Mouse (Mus musculus) heart, postnatal 14 days (tissue): ENCODE results near the gene Ago1. TPM values are rescaled to one million over a fixed set of nuclear protein-coding genes. Genes with fewer than 3 reads are reported as not detected.

ENCODE experiments used
- DNase-seq, 2 experiments: peaks; one replicate each; pipeline ENCODE4 v3.0.0; 2021 to 2022
- intact Hi-C: fragments of 180-260 bp; cut with DNase I; formaldehyde crosslinking; loops from one replicate; pipeline ENCODE4 v1.15.1; 2025
- long read RNA-seq, 2 experiments: library from polyadenylated mRNA; stranded (forward); transcript quantifications; one replicate each; pipeline ENCODE4 v2.0.0; 2021
- total RNA-seq, 2 experiments: library from RNA; stranded (reverse); gene quantifications; 2 replicates each; pipeline ENCODE4 v1.2.3; 2021

Ago1 gene
- total RNA-seq: 10 to 100 TPM; 15.0 to 15.6 TPM
- long read RNA-seq, experiment 1, partial matches to known transcripts: 0 of 3 reads
- long read RNA-seq, experiment 1, other reads (novel, unspliced or antisense): 3 of 3 reads
- long read RNA-seq, experiment 2, partial matches to known transcripts: 0 of 2 reads
- long read RNA-seq, experiment 2, other reads (novel, unspliced or antisense): 2 of 2 reads

DNA sequence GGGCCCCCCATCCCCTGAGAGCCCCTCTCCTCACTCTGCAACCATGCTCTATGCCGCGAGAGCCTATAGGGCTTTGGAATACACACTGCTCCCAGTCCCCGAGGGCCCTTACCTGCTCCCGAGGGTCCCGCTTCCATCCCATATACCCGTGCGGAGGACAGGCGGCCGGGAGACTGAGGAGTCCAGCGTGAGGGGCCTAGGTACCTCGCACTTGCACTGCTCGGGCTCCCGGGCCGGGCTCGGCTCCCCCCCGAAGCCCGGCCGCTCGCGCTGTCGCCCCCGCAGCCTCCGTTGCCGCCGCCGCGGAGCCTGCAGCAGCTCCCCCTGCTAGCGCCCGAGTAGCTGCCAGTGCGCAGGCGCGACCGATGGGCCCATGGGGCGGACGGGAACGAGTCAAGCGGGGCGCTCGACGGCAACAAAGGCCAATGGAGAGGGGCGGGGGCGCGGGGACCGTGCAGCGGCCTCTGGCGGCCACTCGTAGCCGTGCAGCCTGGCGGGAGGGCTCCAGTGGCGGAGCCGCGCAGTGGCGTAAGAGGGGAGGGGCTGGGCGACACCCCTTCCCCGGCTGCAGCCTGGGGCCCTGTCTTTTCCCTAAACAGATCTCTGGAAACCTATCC lies at the start of gene Ago1:
TSS of gene Ago1 (minus strand) at position 299 of the 617 bp plus-strand sequence.
- intact Hi-C loops: loop anchor here (2.0 kb wide), 1 partner anchor 38 kb away; no protein-coding TSS in a partner anchor
- DNase-seq: peak; percentile 98

DNA sequence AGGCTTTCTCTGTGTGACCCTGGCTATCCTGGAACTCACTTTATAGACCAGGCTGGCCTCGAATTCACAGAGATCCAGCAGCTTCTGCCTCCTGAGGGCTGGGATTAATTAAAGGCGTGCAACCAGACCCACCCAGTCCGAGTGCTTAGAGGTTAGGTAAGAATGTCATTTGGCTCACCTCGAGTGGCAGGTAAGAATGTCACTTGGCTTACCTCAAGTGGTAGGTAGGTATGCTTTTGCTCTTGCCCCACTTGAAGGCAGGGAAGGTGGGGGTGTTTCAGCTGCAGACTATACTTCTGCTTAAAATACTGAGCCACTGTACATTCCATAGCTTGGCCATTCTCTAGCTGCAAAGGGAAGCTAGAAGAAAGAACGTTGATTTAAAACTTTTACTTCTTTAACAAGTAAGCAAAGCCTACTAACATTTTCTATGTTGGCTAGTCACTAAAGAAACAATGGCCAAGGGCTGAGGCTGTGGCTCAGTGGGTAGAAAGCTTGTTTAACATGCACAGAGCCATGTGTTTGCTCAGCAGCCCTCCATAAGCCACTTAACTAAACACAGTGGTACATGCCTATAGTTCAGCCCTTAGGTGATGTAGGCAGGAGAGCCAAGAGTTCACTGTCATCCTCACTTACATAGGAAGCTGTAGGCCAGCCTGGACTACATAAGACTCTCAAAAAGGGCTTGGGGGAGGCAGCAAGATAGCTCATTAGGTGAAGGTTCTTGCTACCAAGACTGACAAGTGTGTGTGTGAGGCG lies 44.1 kb upstream of the Ago1 start:
- intact Hi-C loops: no loop called here
- no peak for DNase-seq

DNA sequence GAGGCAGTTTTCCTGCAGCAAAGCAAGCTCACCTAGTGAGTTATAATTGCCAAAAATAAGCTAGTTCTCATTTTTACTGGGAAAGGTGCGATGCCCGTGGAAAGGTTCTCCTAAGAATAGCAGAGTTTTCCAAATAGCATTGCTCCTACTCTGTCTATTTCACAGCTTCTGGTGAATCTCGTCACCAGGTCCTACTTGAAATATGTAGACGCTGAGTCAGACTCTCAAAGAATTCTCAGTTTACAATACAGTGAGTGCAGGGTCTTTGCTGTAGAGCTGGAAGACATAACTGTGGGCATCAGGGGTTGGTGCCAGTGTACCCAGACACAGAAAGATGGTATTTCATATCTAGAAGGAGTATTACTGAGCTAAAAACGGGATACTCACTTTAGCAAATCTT lies 42.6 kb upstream of the Ago1 start:
- intact Hi-C loops: no loop called here

GRCm38 (mm10) chr4:126509072-126509471 lies 40.7 kb upstream of the Ago1 start:
- intact Hi-C loops: no loop called here
- no peak for DNase-seq

More for the DNA sequence above, 42.6 kb upstream of the Ago1 start:
- DNase-seq: no peak

- intact Hi-C loops: no loop called here
- DNase-seq: no peak
Measured at GRCm38 (mm10) chr4:126508110-126508899, 39.9 kb upstream of the Ago1 start.

GRCm38 (mm10) chr4:126502977-126503309 lies 34.6 kb upstream of the Ago1 start:
- intact Hi-C loops: no loop called here
- no peak for DNase-seq

GRCm38 (mm10) chr4:126502141-126502976 lies 34.0 kb upstream of the Ago1 start:
- DNase-seq: peak; percentile 6 to 16
- intact Hi-C loops: no loop called here

GRCm38 (mm10) chr4:126498601-126499000 lies 30.2 kb upstream of the Ago1 start:
- intact Hi-C loops: no loop called here
- DNase-seq: no peak

- DNase-seq: no peak
- intact Hi-C loops: no loop called here
Measured at GRCm38 (mm10) chr4:126496963-126497362, 28.6 kb upstream of the Ago1 start.

DNA sequence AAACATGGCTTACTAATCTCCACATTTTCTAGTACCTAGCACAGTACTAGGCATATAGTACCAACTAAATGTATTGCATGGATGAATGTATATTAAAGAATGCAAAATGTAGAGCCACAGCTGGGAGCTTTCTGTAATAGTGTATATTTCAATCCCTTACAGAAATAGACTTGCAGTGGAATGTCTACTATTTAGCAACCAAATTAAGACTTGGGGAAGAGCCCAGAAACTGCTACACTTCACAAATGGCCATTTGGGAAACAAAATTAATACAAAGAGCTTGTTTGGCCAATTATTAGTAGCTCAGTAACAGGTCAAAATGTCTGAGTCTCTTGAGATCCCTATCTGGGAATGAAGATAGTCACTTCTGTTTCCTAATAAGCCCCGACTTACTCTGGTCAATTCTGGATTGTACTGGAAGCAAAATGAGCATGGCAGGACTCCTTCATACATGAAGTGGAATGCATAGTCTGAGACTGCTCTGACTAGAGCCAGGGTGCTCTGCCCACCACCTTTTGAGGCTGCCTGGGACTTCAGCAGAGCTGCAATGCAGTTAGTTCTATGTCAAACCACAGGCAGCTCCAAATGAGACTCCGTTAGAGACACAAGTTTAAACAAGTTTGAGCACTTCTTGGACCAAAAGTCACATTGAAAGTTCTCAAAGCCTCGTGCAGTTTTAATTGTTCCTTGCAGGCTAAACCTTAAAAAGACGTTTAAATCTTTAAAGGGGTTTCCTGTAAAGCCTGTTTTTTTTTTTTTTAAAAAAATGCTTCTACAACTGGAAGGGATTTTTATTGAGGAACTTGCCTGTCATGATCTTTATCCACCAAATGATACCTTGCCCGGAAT lies 27.8 kb upstream of the Ago1 start:
- no peak for DNase-seq
- intact Hi-C loops: no loop called here

- DNase-seq: no peak
- intact Hi-C loops: no loop called here
Measured at GRCm38 (mm10) chr4:126495453-126495852, 27.1 kb upstream of the Ago1 start.

DNA sequence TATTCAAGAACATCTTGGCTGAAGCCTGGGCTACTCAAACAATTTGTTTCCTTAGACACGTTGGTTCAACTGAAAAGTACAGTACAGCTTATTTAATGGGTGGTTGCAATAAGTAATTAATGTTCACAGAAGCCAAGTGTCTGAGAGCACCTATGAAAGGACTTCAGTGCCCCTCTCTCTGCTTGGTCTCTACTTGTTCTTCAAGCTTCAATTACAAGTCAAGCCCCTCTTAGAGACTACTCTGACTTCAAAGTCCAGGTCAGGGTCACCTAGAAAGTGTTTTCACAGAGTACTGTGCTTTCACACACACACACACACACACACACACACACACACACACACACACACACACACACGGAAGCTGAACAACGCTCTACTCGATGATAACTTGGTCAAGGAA lies 25.0 kb upstream of the Ago1 start:
- intact Hi-C loops: no loop called here
- no peak for DNase-seq

DNA sequence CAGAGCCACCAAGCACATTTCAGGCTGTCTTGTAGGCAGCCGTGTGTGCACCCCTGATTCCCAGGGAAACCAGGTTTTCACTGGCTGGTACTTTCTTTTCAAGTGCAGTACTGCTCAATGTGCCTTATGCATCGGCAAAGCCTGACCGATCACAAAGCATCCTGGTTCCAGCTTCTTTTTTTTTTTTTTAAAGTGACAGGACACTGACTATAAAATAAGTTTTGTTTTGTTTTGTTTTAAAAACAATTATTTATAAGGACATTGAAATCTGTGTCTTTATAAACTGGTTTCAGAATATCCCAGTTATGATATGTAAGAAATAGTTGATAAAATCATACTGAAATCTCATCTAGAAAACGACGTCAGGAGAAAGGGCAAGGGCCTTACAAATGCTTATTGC lies 23.6 kb upstream of the Ago1 start:
- DNase-seq: no peak
- intact Hi-C loops: no loop called here

- DNase-seq: no peak
- intact Hi-C loops: no loop called here
Measured at GRCm38 (mm10) chr4:126490726-126491125, 22.3 kb upstream of the Ago1 start.

- intact Hi-C loops: no loop called here
- no peak for DNase-seq
Measured at GRCm38 (mm10) chr4:126489811-126490210, 21.4 kb upstream of the Ago1 start.

GRCm38 (mm10) chr4:126486217-126486616 lies 17.8 kb upstream of the Ago1 start:
- intact Hi-C loops: no loop called here
- DNase-seq: no peak

DNA sequence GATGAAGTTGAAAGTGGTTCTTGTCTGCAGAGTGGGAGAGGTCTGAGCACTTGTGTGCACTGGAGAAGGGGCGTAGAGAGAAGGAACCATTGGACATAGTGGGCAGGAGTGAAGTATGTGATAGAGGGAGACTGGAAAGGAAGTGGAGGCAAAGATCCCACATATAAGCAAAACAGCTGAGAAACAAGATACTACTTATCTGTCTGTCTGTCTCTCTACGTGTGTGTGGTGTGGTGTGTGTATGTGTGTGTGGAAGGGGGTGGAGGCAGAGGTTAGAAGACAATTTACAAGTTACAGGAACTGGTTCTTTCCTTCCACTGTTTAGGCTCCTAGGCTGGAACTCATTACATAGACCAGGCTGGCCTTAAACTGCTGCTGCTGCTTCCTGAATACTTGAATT lies 16.7 kb upstream of the Ago1 start:
- no peak for DNase-seq

DNA sequence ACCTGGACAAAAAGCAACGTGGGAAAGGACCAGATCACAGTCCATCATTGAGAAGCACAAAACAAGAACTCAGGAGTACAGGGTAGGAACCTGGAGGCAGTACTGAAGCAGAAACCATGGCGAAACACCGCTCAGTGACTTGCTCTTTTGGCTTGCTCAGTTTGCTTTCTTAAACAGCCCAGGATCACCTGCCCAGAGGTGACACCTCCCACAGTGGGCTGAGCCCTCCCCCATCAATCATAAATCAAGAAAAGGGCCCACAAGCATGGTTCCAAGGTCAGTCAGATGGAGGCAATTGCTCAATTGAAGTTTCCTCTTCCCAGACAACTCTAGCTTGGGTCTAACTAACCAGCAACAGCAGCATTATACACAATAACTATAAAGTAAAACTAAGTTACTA lies 15.5 kb upstream of the Ago1 start:
- no peak for DNase-seq
- intact Hi-C loops: no loop called here

More for the DNA sequence above, 16.7 kb upstream of the Ago1 start:
- intact Hi-C loops: no loop called here

GRCm38 (mm10) chr4:126482951-126483350 lies 14.6 kb upstream of the Ago1 start:
- DNase-seq: no peak
- intact Hi-C loops: no loop called here
